Mouse (Mus musculus) forebrain, embryonic 15.5 days (tissue): ENCODE data around the gene Spata6. TPM values are rescaled to one million over a fixed set of nuclear protein-coding genes. Genes with fewer than 3 reads are reported as not detected.

Experiments
- ATAC-seq: fragments of 200-750 bp; cut with Nextera tagmentation; replicated peaks from 2 replicates; pipeline ENCODE4 v1.8.0; 2017; ENCODE audit warnings: mild to moderate bottlenecking, moderate TSS enrichment, moderate library complexity
- H3K27ac ChIP-seq: fragments of 300-500 bp; sonication (generic); replicated peaks from 2 replicates; pipeline ENCODE4 v1.5.1; 2015; ENCODE audit warnings: mild to moderate bottlenecking, inconsistent platforms
- H3K27me3 ChIP-seq: fragments of 300-500 bp; sonication (generic); 2 replicates; pipeline ENCODE4 v1.6.1; 2015; ENCODE audit warnings: inconsistent platforms
- H3K36me3 ChIP-seq: fragments of 300-500 bp; sonication (generic); 2 replicates; pipeline ENCODE4 v1.6.1; 2015; ENCODE audit warnings: mild to moderate bottlenecking, inconsistent platforms
- H3K4me1 ChIP-seq: fragments of 300-500 bp; sonication (generic); 2 replicates; pipeline ENCODE4 v1.6.1; 2015; ENCODE audit warnings: inconsistent platforms
- H3K4me2 ChIP-seq: fragments of 300-500 bp; sonication (generic); replicated peaks from 2 replicates; pipeline ENCODE4 v1.6.1; 2015; ENCODE audit warnings: mild to moderate bottlenecking, inconsistent platforms
- H3K4me3 ChIP-seq: fragments of 300-500 bp; sonication (generic); 2 replicates; pipeline ENCODE4 v1.5.1; 2015; ENCODE audit warnings: mild to moderate bottlenecking, inconsistent platforms
- H3K9ac ChIP-seq: fragments of 300-500 bp; sonication (generic); replicated peaks from 2 replicates; pipeline ENCODE4 v1.6.1; 2015; ENCODE audit warnings: mild to moderate bottlenecking, inconsistent platforms
- H3K9me3 ChIP-seq: fragments of 300-500 bp; sonication (generic); 2 replicates; pipeline ENCODE4 v1.6.1; 2016; ENCODE audit warnings: inconsistent platforms
- WGBS: fragments of 180-500 bp; shearing (Covaris S2); methylation state at CpG from one replicate; pipeline ENCODE4 v1.1.7; 2015; ENCODE audit warnings: mixed read lengths; 5-methylcytosine and 5-hydroxymethylcytosine counted together
- polyA plus RNA-seq: library from polyadenylated mRNA; unstranded; fragments of >200 nt; fragmentation: Nextera tagmentation; extraction: Ambion mirVana; gene quantifications from 2 replicates; pipeline ENCODE4 v1.2.1, GENCODE M21; 2015

Gene Spata6
- polyA plus RNA-seq, 1 experiment from 2014 or later: 9.7 TPM

- Histone ChIP-seq H3K4me2 (no peak overlapping the region), H3K9ac (no peak overlapping the region), H3K4me1 (no peaks in the 10 kb centered on the region), H3K27ac (no peak overlapping the region), H3K4me3 (no peak overlapping the region), H3K9me3 (no peaks in the 10 kb centered on the region), H3K36me3 (no peaks in the 10 kb centered on the region), H3K27me3 (no peaks in the 10 kb centered on the region)
- no peak; the same call in 1 of the 2 replicates for ATAC-seq
- WGBS: 85% methylated on average over 2 of the region's 2 CpGs
Observed at GRCm38 (mm10) chr4:111867743-111868401, 148.1 kb downstream of the Spata6 start.

Other genes starting within 250 kb of the Spata6 start
- gene Slc5a9, start 182.9 kb downstream of the Spata6 start, polyA plus RNA-seq: not detected in 2 replicates
- gene Skint8, start 199.4 kb downstream of the Spata6 start, polyA plus RNA-seq: not detected in 2 replicates